Mouse (Mus musculus) monocyte, adult 5-6 weeks (primary cell): ENCODE measurements around the gene Retreg3. TPM values are rescaled to one million over a fixed set of nuclear protein-coding genes. Genes with fewer than 3 reads are reported as not detected.

Experiments used
- ATAC-seq: fragments of 153-309, 156-312 bp; replicated peaks from 2 replicates; pipeline ENCODE4 v1.8.0; 2017; ENCODE audit warnings: mild to moderate bottlenecking; ENCODE audit not compliant: low TSS enrichment, insufficient number of reproducible peaks, severe bottlenecking, poor library complexity, low FRiP score
- total RNA-seq: library from RNA; stranded (forward); fragments of 200-1000, 200-491, 200-594 nt; gene quantifications from 3 replicates; pipeline ENCODE4 v1.2.3, GENCODE M21; 2017

The Retreg3 gene
- total RNA-seq, 1 experiment from 2014 or later: 57.9 TPM

DNA sequence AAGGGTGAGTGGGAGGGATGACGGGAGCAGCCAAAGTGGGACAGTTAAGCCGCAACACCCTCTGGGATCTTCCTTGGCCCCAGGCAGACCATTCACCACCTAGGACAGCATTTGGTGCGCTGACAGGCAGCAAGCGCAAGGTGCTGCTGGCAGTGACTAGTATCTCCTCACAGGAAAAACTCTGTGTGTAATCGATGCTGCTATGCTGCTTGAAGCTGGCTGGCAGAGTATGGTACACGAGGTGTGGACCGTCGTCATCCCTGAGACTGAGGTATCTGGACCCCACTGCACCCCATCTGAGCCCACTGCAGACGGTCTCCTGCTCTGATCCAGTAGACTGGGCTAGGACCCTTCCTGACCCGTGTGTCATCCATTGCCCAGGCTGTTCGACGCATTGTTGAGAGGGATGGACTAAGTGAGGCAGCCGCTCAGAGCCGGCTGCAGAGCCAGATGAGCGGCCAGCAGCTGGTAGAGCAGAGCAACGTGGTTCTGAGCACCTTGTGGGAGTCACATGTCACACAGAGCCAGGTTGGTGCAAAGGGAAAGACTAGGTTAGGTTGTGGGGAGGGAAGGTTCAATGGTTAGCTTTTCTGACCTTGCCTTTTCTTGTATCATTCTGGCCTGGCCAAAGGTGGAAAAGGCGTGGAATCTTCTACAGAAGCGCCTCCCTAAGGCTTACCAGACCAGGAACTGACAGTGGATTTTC lies 33.9 kb downstream of the Retreg3 start:
- no peak for ATAC-seq

GRCm38 (mm10) chr11:101084811-101085210 lies 34.9 kb downstream of the Retreg3 start:
- no peak for ATAC-seq

GRCm38 (mm10) chr11:101084246-101084645 lies 35.4 kb downstream of the Retreg3 start:
- ATAC-seq: no peak

DNA sequence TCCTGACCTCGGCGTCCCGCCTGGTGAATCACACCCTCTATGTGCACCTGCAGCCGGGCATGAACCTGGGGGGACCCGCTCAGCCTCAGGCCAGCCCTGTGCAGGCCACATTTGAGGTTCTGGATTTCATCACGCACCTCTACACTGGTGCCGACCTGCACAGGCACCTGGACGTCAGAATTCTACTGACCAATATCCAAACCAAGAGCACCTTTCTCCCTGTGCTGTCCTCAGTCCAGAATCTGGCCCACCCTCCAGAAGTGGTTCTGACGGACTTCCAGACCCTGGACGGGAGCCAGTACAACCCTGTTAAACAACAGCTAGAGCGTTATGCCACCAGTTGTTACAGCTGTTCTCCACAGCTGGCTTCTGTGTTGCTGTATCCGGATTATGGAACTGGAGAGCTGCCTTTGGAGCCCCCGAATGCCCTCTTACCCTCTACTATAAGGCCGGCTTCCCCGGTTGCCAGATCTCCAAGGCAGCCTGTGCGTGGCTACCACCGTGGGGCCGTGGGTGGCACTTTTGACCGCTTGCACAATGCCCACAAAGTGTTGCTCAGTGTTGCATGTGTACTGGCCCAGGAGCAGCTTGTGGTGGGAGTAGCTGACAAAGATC lies 36.5 kb downstream of the Retreg3 start:
- no peak for ATAC-seq

GRCm38 (mm10) chr11:101082208-101083082 lies 37.2 kb downstream of the Retreg3 start, which contains the start of gene Coasy:
Gene Coasy, plus strand, starts transcription at chr11:101082565.
- ATAC-seq: peak; percentile 66

DNA sequence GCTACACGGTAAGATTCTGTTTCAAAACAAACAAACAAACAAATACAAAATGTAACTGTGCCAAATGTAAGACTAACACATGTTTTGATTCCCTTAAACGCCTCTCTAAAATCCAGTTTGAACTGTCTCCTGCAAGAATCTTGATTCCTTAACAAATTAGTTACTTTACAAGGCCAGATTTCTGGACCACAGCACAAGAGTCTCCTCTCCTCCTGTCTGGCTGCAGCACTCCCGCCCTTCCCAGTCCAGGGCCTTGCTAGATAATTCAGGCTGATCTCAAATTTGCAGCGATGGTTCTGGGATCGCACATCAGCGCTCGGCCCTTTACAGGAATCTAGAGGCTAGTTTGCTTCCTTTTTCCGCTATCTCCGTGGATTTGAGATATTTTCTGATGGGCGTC lies 38.0 kb downstream of the Retreg3 start:
- ATAC-seq: no peak

DNA sequence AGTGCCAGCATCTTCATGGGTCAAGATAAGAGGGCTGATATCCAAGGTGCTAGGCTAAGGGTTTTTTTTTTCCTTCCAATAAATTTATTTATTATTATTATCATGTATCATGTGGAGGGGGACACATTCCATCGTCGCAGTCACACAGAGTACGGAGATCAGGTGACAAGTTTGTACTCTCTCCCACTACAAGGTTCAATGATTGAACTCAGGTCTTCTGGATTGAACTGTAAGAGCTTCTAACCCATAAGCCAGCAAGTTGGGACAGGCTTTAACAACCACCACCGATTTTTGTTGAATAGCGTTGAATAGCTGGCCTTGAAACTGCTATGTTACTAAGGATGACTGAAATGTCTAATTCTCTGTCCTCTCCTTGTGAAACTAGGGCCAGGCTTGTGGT lies 39.3 kb downstream of the Retreg3 start:
- ATAC-seq: no peak

DNA sequence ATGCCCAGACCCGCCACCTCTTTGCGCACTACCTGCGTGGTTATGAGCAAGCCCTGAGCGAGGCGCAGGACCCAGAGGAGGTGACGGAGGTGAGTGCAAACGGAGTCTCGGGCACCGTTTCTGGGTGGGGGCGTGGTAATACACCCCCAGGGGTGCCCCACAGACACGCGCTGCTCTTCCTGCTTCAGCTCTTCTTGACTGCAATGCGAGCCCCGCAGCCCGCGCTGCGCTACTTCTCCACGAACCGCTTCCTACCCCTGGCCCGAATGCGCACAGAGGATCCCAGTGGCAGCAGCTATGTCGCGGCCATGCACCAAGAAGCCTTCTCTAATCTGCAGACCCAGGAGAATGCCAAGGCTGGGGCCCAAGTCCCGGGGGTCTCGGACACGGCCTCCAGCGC lies 39.9 kb downstream of the Retreg3 start:
- ATAC-seq: no peak

DNA sequence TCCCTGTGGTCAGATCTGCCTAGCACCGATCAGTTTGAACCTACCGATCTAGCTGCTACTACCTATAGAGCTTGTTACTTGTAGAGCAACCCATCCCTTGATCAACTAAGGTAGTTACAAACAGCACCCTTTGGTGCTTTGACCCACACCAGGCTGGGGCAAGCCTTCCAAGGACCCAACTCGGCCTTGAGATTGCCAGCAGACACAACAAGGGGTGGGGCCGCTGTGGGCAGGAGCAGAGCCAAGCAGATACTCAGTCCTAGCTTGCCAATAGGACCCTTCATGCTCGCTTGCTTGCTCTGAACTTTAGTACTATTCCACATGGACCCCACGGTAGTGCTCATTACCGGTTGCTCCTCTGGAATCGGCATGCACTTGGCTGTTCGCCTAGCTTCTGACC lies 41.6 kb downstream of the Retreg3 start, which contains the start of gene Hsd17b1:
Gene Hsd17b1, plus strand, starts transcription at position 291 of the 400 bp plus-strand sequence.
- no peak for ATAC-seq

- ATAC-seq: no peak
Measured at GRCm38 (mm10) chr11:101071810-101072428, 47.8 kb downstream of the Retreg3 start.

GRCm38 (mm10) chr11:101070987-101071386 lies 48.7 kb downstream of the Retreg3 start:
- no peak for ATAC-seq

DNA sequence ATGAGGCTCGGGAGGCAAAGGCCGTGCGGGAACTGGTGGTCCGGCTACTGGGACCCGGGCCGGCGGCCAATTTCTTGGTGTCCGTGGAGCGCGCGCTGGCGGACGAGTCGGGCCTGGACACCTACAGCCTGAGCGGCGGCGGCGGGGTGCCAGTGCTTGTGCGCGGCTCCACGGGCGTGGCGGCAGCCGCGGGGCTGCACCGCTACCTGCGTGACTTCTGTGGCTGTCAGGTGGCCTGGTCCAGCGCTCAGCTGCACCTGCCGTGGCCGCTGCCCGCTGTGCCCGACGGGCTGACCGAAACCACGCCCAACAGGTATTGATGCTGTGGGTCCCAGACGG lies 49.5 kb downstream of the Retreg3 start:
- no peak for ATAC-seq

- ATAC-seq: peak; percentile 88
Measured at GRCm38 (mm10) chr11:101069391-101070188, 50.1 kb downstream of the Retreg3 start, which contains the start of gene Naglu. Gene Naglu, plus strand, starts transcription at chr11:101070012.

DNA sequence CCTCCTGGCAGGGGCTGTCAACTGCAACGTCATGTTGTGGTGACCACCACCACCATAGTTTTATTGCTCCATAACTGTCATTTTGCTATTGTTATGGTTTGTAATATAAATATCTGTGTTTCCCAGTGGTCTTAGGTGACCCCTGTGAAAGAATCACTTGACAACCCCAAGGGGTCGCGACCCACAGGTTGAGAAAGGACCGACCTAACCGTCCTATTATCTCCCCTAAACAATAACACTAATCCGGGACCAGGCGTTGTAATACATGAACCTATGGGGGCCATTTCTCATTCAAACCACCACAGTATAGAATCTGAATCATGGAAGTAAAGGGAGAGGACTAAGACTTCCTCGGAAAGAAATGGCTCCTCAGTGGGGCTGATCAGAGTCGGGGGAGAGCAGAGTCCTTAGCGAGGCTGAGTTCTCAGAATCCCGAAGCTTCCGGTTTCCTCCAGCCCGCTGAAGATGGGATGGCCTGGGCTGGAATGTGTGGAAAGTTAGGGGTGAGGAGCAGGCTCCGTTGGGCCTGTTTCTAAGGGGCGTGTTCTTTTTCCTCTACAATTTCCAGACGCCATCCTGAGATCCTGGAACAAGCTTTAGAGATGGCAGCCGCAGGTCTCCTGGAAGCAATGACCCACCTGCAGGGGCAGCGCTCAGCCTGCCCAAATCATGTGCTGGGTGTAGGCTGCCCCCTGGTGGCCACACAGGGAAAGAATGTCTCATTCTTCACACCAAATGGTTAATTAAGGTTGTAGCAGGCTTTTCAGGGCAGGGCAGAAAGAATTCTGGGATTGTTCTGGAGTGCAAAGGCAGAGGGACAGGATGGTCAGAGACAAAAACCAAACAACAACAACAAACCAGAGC lies 52.9 kb downstream of the Retreg3 start:
- 0 out of 2 replicates have a peak, but pooled peaks have one; percentile 28 for ATAC-seq

DNA sequence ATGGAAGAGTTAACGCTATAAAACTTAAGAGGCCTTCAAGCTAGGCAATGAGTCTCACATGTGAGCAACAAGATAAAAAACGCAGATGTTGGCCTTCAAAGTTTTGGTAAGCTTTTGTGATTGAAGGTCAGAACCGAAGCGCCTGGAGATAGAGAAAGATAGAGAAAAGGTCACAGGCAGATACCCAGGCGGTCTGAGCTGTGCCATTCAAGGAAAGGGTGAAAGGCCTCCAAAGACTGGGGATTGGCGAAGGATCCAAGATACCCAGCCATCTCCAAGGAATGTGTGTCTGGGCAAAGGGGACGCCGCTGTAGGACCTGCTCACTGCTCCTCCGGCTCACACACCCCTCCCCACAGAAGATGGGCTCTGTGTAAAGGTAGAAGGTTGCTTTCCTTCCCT lies 54.7 kb downstream of the Retreg3 start:
- ATAC-seq: no peak

DNA sequence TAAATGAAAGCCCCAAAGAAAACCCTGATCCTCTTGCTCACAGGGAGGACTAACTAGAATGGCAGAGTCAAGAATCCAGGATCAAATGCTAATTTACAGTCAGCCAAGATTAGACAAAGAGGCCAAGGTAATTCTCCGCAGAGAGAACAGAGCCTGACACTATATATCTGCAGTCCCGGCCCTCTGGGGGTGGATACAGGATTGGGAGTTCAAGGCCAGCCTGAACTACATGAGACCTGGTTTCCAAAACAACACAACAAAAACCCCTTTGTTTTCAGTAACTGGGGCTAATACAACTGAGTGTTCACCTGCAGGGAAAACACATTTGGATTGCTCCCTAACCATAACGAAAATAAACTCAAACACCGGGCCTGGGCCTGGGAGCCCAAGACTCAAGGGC lies 55.2 kb downstream of the Retreg3 start:
- ATAC-seq: no peak

GRCm38 (mm10) chr11:101063676-101064327 lies 55.9 kb downstream of the Retreg3 start:
- peak; percentile 75 for ATAC-seq
